Mouse (Mus musculus) layer of hippocampus, adult 8-10 months (tissue): ENCODE data around the gene Aldh1l1. TPM values are rescaled to one million over a fixed set of nuclear protein-coding genes. Genes with fewer than 3 reads are reported as not detected.

ENCODE experiments used
- DNase-seq, 2 experiments: peaks; one replicate each; pipeline ENCODE4 v3.0.0; 2022; ENCODE audit warnings: low spot score in 2 of 2
- total RNA-seq, 4 experiments: library from RNA; stranded (reverse); gene quantifications; 2 replicates each; pipeline ENCODE4 v1.2.4; 2022

The Aldh1l1 gene
- total RNA-seq, 4 experiments from 2014 or later: 40.8 to 52.0 (median 45.5) TPM

DNA sequence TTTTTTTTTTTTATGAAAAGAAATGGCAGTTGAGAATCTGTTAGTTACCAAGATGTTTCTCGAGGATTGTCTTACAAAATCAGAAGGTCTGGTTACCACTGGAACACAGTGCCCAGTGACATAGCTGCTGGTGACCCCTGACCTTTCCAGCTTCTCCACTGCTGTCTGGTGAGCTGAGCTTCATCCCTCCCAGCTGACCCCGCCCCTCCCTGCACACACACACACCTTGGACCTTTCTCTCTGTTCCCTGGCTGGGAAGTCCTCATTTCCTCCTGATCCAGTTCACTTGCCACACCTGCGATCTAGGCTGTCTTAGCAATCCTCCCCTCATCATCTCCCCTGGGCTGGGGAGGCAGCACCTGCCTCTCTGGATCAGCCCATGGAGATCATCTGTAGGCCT is 60.0 kb downstream of the Aldh1l1 start:
- no peak for DNase-seq

DNA sequence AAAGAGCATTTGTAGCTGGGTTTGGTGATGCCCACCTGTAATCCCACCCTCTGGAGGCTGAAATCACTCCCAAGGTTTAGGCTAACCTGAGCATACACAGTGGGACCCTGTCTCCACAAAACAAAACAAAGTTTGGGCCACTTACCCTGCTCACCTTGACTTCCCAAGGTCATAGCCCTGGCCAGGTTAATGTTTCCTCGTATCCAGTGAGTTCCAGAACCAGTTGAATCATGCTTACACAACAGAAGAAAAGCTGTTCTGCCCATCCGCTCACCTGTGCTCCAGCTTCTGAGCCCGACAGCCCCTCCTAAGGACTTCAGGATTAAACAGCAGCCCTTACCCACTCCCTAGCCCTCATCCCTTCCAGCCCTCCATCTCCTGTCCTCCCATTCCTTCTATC is 60.8 kb downstream of the Aldh1l1 start:
- DNase-seq: no peak

DNA sequence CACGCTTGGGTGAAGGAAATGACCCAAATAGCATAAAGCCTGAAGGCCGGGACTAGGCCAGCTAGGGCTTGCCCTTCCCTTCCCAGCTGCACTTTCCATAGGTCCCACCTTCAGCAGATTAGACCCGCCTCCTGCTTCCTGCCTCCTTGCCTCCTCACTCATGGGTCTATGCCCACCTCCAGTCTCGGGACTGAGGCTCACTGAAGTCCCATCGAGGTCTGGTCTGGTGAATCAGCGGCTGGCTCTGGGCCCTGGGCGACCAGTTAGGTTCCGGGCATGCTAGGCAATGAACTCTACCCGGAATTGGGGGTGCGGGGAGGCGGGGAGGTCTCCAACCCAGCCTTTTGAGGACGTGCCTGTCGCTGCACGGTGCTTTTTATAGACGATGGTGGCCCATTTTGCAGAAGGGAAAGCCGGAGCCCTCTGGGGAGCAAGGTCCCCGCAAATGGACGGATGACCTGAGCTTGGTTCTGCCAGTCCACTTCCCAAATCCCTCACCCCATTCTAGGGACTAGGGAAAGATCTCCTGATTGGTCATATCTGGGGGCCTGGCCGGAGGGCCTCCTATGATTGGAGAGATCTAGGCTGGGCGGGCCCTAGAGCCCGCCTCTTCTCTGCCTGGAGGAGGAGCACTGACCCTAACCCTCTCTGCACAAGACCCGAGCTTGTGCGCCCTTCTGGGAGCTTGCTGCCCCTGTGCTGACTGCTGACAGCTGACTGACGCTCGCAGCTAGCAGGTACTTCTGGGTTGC is 64.1 kb downstream of the Aldh1l1 start:
- DNase-seq: peak in 1 of 2 experiments; percentile 16

DNA sequence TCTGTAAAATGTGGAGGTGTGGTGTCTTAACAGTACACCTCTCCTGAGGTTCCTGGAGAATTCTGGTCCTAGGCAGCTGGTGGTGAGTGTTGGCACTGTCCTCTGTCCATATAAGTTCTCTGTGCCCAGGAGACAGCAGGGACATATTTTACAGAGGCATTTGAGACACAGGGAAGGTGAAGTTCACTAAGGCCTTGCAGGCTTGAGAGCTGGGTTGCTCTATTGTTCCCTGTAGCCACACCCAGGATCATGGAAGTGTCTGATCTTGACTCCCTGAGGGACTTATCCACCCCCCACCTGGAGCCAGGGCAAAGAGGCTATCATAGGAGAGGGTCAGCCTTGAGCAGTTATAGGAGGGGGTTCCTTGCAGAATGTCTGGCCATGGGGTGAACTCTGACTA is 65.0 kb downstream of the Aldh1l1 start:
- DNase-seq: no peak

DNA sequence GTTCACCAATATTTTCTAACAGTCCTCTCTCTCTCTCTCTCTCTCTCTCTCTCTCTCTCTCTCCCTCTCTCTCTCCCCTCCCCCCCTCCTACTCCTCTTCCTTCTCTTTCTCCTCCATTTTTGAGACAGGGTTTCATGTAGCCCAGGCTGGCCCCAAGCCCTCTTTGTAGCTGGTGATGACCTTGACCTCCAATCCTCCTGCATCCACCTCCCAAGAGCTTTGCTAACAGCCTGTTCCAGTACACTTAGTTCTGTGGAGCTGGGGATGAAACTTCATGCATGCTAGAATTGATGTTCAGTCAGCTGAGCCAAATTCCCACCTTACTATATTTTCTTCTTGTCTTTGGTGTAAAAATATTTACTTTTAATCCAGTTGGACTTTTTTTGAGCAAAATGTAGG is 67.0 kb downstream of the Aldh1l1 start:
- no peak for DNase-seq

DNA sequence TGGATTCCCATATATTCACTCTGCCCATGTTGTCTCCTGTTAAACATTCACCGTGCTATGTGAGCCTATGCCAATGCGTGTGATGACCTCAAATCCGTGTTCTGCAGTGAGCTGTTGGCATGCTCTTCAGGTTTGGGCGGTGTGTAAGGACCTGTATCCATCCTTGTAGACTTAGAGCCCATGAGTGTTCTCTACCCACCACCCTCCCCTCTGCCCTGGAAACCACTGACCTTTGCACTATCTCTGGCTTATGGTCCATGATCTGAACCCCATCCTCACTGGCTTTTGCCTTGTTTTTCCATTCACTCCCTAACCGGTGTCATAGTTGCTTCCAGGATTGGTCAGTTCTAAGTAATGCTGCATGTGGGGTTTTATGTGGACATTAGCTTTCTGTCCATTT is 67.5 kb downstream of the Aldh1l1 start:
- no peak for DNase-seq

DNA sequence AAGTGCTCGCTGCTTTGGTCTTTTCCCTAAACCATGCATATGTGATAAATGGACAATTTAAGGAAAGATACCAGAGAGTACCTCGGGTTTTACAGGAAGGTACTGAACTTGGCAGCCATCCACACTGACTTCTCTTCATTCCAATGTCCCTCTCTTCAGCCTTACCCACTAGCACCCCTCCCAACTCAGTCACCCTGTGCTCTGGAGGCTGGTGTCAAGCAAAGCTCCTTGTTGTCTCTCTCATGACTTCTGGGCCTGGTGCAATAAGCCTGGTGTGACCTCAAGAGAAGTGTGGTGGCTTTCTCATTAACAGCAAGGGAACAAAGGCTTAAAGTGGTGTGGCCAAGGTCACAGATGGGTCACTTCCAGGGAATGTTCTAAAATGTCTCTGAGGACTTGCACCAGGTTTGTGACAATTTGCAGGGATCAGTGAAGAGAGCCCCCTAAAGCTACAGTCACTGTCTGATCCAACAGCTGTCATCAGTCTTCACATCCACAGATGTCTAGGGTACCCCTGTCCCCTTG is 70.4 kb downstream of the Aldh1l1 start:
- no peak for DNase-seq

DNA sequence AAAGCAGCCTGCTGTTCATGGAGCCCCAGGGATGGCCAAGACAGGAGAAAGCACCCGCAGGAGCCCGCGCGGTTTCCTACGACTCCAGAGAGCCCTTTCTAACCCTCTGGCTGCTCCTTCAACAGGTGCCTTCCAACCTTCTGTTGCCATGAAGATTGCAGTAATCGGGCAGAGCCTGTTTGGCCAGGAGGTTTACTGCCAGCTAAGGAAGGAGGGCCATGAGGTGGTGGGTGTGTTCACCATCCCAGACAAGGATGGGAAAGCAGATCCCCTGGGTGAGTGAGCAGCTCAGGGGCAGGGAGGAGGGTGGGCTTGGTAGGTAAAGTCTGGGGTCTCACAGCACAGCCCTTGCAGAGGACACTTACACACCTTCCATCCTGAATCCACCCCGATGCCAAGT is 70.8 kb downstream of the Aldh1l1 start:
- no peak for DNase-seq

DNA sequence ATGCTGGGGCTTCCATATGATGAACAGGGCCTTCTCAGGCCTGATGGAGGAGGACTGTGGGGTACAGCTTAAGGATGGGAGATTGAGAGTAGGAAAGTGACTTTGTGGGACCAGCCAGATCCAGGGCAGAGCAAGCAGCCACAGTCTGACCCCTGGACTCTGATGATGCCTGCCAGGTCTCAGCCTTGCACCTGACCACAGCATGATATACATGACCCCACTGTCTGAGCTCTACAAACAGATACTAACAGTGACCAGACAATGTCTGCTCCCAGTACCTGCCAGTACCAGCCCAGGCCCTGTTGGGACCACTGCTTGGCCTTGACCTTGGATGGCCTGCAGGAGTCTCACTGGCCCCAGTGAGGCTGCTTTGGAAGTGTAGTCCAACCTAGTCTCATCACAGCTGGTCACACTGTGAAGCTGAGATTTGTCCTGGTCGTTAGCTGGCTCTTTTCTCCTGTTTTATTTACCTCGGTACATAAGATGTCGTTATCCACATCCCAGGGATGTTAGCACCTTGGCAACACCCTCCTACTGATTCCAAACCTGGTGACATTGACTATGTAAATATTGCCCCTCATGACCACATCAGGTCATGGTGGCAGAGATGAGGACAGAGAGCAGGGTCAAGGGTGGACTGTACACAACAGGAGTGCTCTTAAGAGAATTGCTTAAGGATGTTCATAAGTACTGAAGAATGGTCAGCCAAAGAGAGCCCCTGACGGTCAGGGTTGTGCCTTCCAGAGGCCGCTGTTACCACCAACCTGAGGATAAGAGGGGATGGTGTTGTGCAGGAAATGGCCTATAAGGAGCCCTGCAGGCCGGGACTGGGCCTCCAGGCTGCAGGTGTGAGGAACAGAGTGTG is 71.8 kb downstream of the Aldh1l1 start:
- DNase-seq: no peak

DNA sequence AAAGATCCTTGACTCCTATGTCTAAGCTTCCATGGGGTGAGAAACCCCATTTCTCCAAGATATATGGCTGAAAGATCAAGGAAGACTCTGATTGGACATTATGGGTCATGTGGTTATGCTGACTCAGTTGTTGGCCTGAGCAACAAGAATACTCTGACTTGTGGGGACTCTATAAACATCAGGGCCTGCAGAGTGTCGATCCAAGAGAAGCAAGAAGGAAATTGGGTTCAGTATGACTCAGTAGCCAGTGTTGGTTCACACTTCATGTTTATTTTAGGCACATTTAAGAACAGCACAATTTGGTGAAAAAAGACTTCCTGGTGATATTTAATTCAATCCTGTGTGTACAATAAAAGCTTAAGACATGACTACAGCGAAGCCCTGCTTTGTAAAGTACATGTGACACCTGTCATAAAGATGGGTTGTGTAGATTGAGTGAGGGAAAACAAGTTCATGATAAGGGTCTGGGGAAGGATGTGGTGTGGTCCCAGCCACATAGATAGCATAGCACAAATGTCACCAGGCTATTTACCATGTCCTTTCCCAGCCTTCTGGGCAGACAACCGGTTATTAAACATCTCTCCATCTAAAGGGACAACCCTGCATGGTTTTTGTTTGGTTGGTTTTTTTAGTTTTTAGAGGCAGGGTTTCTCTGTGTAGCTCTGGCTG is 74.3 kb downstream of the Aldh1l1 start:
- no peak for DNase-seq

DNA sequence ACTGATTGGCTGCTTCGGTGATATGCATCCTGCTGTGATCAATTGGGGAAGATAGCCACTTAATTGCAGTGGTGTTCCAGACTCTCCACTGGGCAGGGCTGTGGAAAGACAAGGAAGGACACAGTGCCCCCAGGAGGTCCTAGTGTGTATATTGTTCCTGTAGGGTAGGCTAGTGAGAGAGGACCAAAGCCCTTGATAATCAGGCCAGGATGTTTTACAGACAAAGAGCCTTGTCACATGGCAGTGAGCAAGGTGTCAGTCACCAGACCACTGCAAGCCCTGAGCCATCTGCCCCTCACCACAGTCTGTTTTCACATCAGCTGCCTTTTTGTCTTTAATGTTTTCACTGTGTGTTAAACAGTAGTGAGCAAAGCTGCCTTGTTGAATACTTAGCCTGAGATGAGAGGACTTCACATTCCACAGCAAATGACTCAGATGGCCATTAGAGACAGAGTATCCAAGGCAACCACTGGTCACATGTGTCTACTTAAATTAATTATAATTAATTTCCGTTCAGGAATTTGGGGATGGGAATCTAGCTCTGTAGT is 75.1 kb downstream of the Aldh1l1 start:
- no peak for DNase-seq

DNA sequence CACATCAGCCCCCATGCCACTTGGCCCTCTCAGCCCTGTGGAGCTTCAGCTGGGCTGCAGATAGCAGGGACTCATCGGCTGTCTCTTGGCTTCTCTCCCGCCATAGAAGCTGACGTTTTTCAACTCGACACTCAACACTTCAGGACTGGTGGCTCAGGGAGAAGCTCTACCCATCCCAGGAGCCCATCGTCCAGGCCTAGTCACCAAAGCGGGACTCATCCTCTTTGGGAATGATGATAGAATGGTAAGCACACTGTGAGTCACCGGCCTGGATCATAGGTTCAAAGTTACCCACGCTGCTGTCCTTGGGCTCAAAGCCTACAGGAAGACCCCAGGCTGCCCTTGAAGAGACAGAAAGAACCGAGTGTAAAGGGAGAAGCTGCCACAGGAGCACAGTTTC is 78.0 kb downstream of the Aldh1l1 start:
- DNase-seq: no peak

DNA sequence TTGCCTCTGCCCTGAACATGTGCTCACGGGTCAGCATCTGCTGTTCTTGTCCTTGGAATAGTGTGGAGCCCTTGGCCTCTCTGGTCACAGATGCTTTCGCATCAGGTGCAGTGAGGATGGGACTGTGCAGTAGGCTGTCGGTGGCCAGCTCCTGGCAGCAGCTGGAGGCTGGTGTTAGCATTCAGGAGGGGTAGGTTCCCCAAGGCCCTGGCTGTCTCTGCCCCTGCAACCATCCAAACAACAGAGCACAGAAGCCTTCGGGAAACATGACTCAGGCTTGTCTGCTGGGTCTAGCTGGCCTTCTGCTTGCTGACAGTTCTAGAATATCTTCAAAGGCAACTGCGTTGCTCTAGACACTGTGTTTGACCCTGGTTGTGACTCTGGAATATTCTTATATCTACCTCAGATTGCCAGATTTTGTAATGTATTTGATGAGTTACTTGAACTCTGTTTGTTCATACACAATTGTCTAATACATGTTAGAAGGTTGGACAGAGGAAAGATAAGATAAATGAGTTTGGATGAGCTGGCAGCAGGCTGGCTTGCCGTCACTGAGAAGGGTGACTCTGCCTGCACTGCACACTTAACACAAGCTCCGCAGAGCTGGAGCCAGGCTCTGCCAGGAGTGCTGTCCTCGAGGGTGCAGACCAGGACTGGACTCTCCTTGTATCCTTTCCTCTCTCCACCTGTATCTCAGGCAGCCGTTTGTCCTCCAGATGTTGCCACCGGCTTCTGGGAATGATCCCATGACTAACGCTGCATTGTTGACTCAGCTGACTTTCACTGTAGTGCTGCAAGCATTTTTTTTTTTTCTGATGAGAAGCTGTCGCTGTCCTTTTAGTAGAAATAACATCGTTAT is 79.4 kb downstream of the Aldh1l1 start:
- DNase-seq: no peak

DNA sequence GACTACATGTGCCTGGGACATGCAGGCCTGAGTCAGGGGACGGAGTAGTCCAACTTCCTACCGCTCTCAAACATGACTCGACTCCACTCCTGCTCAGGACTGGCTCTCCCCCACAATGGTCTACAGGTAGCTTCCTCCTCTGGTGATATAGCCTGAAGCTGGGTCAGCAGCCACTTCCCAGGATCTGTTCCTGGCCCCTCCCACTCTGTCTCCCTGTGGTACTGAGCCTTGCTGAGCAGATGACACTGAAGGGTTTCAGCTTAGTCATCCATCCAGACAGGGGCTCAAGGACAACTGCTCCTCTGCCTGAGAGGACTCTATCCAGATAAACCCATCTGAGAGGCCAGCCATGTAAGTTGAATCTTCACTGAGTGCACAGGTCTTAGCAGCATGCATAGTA is 81.3 kb downstream of the Aldh1l1 start:
- no peak for DNase-seq

DNA sequence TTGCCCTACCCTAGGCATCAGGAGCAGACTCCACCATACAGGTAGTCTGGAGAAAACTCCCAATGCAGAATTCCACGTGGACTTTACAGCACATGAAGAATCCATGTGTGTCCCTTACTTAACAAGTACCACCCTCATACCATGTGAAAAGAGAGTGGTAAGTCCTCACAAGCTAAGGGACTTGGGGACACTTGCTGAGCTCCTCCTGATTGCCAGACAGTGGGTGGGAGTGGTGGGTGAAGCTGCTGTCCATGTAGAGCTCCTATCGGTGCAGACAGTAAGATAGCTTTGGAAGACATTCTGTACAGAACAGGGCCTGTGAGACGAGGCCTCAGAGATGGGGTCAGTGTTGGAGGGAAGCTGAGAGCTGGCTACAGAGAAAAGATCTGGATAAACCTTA is 81.7 kb downstream of the Aldh1l1 start:
- no peak for DNase-seq

DNA sequence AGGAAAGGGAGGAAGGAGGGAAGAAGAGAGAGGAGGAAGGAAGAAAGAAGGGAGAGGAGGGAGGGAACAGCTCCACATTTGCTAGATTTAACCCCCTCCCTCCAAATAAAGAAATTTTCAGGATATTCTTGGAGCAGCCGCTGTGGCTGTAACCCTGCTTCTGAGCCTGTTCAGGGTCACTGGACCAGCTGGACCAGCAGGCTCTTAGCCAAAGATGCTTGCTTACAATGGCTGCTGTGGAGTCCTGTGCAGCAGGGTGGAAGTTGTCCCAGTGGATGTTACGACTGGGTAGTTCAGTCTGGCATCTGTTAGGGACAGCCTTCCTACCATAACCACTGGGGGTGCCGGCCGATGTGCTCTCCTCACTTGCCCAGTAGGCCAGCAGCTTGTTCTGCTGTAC is 82.5 kb downstream of the Aldh1l1 start:
- no peak for DNase-seq

DNA sequence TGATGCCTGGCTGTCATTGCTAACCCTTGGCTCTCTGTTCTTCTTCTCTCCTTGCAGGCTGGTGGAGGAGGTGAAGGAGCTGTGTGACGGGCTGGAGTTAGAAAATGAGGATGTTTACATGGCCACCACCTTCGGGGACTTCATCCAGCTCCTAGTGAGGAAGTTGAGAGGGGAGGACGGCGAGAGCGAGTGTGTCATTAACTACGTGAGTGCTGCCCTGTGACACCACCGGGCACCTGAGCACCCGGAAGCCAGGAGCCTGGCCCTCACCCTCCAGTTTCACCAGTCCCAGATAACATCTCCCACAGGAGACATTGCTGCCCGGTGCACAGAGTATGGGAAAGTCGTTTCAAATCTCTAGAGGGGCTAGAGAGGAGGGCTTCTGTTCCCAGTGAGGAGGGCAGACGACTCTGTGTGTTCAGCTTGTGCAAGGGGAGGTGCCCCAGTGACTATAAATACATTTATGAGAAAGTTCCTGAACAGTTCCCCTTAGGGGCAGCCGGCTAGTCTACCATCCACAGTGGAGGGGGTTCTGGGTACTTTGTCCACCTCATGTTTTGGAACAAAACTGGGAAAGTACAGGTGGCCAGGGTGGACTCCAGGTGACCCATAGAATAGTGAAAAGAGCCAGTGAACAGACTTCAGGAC is 83.6 kb downstream of the Aldh1l1 start:
- no peak for DNase-seq

DNA sequence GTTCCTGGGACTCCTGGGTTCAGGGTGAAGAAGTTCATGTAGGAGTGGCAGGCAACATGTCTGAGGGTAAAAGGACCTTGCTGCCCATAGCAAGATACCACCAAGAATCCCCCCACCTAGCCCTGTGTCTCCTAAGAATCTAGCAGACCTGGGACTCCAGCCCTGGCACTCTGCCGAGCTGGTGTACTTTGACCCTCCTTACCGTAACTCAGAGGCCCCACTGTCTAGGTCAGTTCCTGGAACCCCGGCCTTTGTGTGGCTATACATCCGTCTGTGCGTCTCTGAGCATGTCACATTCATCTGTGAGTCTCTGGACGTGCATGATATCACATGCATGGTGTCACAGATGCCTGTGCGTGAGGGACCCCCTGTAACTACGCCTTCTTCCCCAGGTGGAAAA is 84.2 kb downstream of the Aldh1l1 start:
- no peak for DNase-seq

DNA sequence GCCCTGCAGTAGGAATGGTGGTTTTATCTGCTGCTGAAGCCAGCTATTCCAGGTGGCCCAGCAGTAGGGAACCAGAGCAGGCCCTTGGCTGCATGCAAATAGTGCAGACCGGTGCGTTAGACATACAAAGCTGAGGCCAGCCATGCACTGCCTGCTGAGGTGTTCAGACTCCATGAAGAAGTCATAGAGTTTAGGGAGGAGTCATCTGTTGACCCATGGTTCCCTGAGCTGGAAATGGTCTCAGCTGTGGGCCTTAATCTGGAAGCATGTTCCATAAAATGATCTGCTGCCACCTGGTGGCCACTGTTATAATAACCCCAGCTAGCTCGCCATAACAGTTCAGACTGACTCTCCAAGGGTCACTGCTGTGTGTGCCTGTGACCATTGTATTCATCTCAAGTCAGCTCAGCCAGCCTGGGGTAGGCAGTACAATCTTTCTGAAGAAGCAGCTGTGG is 89.1 kb downstream of the Aldh1l1 start:
- DNase-seq: peak; percentile 47 to 84

DNA sequence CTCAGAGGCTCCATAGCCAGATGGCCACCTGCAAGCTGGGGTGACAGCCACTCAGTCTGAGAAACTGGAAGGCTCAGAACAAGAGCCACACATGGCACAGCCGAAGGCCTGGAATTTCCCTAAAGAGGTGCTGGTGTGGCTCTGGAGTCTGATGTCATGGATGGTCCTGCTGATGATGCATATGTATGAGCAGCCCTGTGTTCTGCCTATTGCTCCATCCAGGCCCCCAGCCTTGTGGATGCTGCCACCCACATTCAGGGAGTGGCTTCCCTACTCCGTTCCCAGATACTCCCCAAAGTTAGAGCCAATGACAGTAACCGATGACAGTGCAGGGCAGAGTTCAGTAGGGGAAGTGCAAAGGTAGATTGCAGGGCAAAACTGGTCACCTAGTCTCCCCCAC is 91.9 kb downstream of the Aldh1l1 start:
- no peak for DNase-seq
